ENCODE assay signal across 9 mouse cellular contexts in genomic region chr5:111420896-111421295, GRCm38 (mm10). TPM values are rescaled to one million over a fixed set of nuclear protein-coding genes. Genes with fewer than 3 reads are reported as not detected.
DNase-seq lines count a peak whose midpoint lies in the region; ATAC-seq lines count a peak whose summit lies in the region.
"Had no signal": no experiment of that assay in that cellular context is flagged by ENCODE, and none has a peak within 500 bp of the region (broad histone marks: within the 10 kb centered on the region; RNA-seq: fewer than 3 reads in every experiment).

No protein-coding gene starts in this region.

- 74% methylated on average over 22 of the region's 22 CpGs for WGBS in lung, embryonic 16.5 days
- WGBS in limb, embryonic 12.5 days: 32% methylated on average over 22 of the region's 22 CpGs
- WGBS in stomach, embryonic 14.5 days: 57% methylated on average over 22 of the region's 22 CpGs

- no peak overlapping the region for H3K27ac ChIP-seq in lung, embryonic 16.5 days (ENCODE audit: low read length)
- no peak overlapping the region for H3K27ac ChIP-seq in limb, embryonic 12.5 days
- H3K27ac ChIP-seq in stomach, embryonic 14.5 days (ENCODE audit: low read length): no peak overlapping the region
- H3K27ac ChIP-seq: macrophage had no signal

- DNase-seq in embryo, embryonic 11 days: peak; percentile 46
- DNase-seq in embryo, embryonic 10 days (ENCODE audit: low spot score): no peak
- DNase-seq in lung, postnatal 14 days: no peak
- no peak for DNase-seq in right cerebral cortex, postnatal 4 days
- DNase-seq in spleen, adult 18-20 months: no peak

- H3K27me3 ChIP-seq in lung, embryonic 16.5 days (ENCODE audit: control insufficient read depth, insufficient read depth, low read depth, low read length): peaks cover 22% of the 10 kb centered on the region
- peaks cover 69% of the 10 kb centered on the region for H3K27me3 ChIP-seq in limb, embryonic 12.5 days
- no peaks in the 10 kb centered on the region for H3K27me3 ChIP-seq in stomach, embryonic 14.5 days (ENCODE audit: control insufficient read depth, insufficient read depth, low read length)

- no peaks in the 10 kb centered on the region for H3K9me3 ChIP-seq in lung, embryonic 16.5 days (ENCODE audit: control insufficient read depth, low read length)
- H3K9me3 ChIP-seq in limb, embryonic 12.5 days: no peaks in the 10 kb centered on the region
- H3K9me3 ChIP-seq in stomach, embryonic 14.5 days (ENCODE audit: control insufficient read depth, low read depth, low read length): no peaks in the 10 kb centered on the region

- no peaks in the 10 kb centered on the region; the same call in 1 of the 2 replicates for H3K36me3 ChIP-seq in lung, embryonic 16.5 days (ENCODE audit: control insufficient read depth, insufficient read depth, low read length)
- peaks cover 42% of the 10 kb centered on the region for H3K36me3 ChIP-seq in limb, embryonic 12.5 days
- H3K36me3 ChIP-seq in stomach, embryonic 14.5 days (ENCODE audit: control insufficient read depth, insufficient read depth, low read length): peaks cover 22% of the 10 kb centered on the region; the same call in 1 of the 2 replicates

- H3K4me3 ChIP-seq in lung, embryonic 16.5 days (ENCODE audit: low read length): peak overlapping the region; percentile 80; the same call in 1 of the 2 replicates
- H3K4me3 ChIP-seq in limb, embryonic 12.5 days (replicated peaks): peak overlapping the region; percentile 65
- H3K4me3 ChIP-seq in stomach, embryonic 14.5 days (ENCODE audit: low read depth, low read length): peak overlapping the region; percentile 92

- H3K9ac ChIP-seq in lung, embryonic 16.5 days (ENCODE audit: low read length): 0 out of 2 replicates have a peak overlapping the region, but pooled peaks have one; percentile 87
- H3K9ac ChIP-seq in limb, embryonic 12.5 days (replicated peaks): peak overlapping the region; percentile 84
- peak overlapping the region; percentile 91; the same call in 1 of the 2 replicates for H3K9ac ChIP-seq in stomach, embryonic 14.5 days (replicated peaks; ENCODE audit: low read depth, low read length)

- peak overlapping the region; percentile 100 for H3K4me2 ChIP-seq in lung, embryonic 16.5 days (ENCODE audit: low read depth, low read length)
- peak overlapping the region; percentile 90 for H3K4me2 ChIP-seq in limb, embryonic 12.5 days
- peak overlapping the region; percentile 92 for H3K4me2 ChIP-seq in stomach, embryonic 14.5 days (replicated peaks; ENCODE audit: low read depth, low read length)

- ATAC-seq in lung, embryonic 16.5 days (ENCODE audit: low read depth): no peak
- ATAC-seq in limb, embryonic 12.5 days (ENCODE audit: insufficient number of reproducible peaks, insufficient read depth, low FRiP score, low TSS enrichment, low read depth): no peak
- no peak for ATAC-seq in stomach, embryonic 14.5 days (ENCODE audit: insufficient number of reproducible peaks, insufficient read depth, low FRiP score, low read depth)

- peaks cover 43% of the 10 kb centered on the region for H3K4me1 ChIP-seq in lung, embryonic 16.5 days (replicated peaks; ENCODE audit: control insufficient read depth, insufficient read depth, low read length)
- H3K4me1 ChIP-seq in limb, embryonic 12.5 days (replicated peaks): peaks cover 73% of the 10 kb centered on the region
- H3K4me1 ChIP-seq in stomach, embryonic 14.5 days (ENCODE audit: control insufficient read depth, insufficient read depth, low read length): peaks cover 52% of the 10 kb centered on the region

RNA-seq across cellular contexts. Expression of gene Mn1, which starts 3.7 kb away (rescaled TPM):
- 6.8 and 7.8 TPM in 2 replicates for polyA plus RNA-seq in lung, embryonic 16.5 days (2015; fragmentation: Nextera tagmentation; extraction: Ambion mirVana)
- 14.9 and 15.0 TPM in 2 replicates for polyA plus RNA-seq in limb, embryonic 12.5 days (2016; fragmentation: Nextera tagmentation; extraction: Ambion mirVana)
- polyA plus RNA-seq in stomach, embryonic 14.5 days (2014; fragmentation: Nextera tagmentation; extraction: Ambion mirVana): 17.0 and 18.1 TPM in 2 replicates
- polyA plus RNA-seq: macrophage had no signal
